Mouse (Mus musculus) spleen, adult 12 weeks (tissue): ENCODE measurements around the gene Zfp36.

ENCODE experiments used
- DNase-seq: peaks from one replicate; pipeline ENCODE4 v3.0.0; 2022; ENCODE audit warnings: low spot score

The Zfp36 gene

DNA sequence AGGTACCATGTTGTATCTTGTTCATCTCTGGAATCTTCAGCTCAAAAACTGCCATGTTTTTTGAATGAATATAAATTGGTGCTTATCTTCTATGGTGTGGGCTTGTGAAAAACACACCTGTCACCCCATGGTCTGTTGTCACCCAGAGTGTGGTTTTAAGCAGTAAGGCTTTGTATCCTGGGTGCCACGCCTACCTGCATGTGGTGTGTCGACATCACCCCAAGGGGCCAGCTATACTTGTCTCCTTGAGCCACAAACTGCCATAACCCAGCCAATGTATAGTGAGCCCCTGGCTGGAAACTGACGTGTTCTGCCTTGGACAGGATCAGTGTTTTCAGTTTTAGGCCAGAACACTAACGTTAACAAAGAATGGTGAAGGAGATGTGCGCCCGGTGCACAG is 4.1 kb upstream of the Zfp36 start:
- no peak for DNase-seq

DNA sequence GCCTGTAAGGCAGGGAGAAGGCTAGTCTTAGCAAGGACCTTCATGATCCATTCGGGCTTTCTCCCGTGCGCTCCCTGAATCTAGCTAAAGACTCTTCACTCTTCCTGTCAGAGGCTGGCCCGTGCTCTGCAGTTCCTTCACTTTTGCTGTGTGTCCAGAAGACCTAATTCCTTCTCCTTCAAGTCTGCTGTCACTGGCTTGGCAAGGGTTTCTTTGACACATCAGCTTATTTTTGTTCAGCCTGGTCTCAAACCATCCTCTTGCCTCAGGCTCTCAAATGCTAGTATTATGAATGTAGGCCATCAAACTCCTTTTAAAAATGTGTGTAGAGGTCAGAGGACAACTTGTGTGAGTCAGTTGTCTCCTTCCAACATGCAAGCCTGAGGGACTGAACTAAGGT is 3.6 kb upstream of the Zfp36 start:
- no peak for DNase-seq

DNA sequence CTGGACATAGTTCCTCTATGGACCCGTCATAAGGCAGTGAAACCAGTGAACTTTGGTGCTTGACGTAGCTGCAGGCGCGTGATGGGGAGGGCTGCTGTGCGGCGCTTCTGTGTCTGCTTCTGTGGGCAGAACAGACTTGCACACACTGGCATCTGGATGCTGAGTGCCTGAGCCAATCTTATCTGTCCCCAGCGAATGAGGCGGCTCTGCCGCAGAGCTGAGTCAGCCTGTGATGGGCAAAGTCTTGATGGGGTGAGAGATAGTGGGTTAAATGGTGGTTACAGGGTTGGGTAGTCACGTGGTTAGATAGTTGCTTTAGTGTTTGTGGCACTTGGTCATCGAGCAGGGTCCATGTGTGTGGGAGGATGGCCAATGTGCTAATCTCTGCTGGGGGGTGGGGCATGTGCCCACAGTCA is 2.9 kb upstream of the Zfp36 start:
- peak; percentile 69 for DNase-seq

DNA sequence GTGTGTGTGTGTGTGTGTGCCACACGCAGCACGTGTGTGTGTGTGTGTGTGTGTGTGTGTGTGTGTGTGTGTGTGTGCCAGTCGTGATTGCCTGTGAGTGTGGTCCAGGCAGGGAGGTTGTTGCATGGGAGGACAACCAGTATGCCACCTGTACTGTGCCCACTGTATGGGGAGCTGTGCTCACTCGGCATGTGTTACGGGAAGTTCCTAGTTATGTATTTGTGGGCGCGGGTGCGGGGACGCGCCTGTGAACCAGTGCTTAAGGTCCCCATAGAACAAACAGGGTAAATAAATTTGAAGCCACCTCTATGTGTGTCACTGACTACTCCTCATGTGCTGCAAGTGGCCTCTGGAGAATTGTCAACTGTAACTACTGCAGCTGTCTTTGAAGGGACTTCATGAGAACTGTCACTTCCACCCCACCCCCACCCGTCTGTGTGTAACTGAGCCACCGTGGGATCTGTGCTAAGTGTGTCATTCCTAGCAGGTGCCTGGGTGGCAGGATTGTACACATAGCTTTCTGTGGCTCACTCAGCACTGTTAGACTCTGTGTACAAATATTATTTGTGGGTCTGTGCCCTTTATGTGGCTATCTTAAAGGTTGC is 2.4 kb upstream of the Zfp36 start:
- DNase-seq: peak; percentile 50

DNA sequence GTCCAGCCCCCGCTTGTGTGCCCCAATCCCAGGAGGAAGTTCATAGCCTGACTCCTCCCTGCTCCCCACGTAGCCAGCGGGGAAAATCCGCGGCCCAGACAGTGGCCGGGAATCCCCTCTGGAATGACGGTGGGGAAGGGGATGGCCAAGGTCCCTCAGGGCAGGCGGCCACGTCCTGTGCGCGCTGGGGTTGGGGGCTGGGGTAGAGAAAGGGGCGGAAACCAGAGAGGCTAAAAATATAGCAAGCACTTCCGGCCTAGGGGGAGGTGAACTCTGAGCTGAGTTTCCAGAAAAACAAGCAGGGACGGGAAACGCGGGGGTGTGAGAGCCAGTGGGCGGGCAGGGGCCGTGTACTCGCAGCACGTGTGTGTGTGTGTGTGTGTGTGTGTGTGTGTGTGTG is 1.9 kb upstream of the Zfp36 start:
- DNase-seq: peak; percentile 71

DNA sequence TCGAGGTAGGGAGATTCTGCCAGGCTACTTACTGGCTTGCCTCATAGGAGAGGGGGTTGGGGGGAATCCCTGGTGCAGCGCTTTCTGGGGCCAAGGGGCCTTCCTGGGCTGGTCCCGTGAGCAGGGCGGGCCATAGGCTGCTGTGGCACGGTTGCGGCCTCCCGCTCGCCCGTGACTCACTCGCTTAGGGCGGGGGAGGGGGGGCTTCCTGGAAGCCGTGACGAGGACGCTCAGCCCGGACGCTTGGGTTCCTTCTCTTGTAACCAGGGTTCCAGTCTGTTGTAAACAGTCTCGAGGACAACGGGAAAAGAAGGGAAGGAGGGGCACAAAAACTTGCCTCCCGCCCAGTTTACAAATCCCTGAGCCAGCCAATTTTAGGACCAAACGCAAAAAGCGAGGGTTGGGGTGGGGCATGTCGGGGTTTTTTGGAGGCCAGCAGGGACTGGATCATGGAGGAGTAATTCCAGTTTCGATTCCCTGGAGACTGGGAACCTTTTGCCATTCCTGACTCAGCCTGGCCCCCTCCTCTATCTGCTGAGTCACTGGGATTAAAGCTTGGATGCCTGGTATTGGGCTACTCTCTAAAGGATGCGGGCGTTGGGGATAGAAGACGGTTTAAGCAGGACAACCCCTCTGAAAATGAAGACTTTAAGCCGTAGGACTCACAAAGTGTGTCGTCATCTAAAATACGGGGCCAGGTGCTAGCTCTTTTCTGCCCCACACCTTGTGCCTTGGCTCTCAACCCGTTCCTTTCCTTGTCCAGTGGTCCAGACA is 1.2 kb upstream of the Zfp36 start:
- DNase-seq: peak; percentile 77

DNA sequence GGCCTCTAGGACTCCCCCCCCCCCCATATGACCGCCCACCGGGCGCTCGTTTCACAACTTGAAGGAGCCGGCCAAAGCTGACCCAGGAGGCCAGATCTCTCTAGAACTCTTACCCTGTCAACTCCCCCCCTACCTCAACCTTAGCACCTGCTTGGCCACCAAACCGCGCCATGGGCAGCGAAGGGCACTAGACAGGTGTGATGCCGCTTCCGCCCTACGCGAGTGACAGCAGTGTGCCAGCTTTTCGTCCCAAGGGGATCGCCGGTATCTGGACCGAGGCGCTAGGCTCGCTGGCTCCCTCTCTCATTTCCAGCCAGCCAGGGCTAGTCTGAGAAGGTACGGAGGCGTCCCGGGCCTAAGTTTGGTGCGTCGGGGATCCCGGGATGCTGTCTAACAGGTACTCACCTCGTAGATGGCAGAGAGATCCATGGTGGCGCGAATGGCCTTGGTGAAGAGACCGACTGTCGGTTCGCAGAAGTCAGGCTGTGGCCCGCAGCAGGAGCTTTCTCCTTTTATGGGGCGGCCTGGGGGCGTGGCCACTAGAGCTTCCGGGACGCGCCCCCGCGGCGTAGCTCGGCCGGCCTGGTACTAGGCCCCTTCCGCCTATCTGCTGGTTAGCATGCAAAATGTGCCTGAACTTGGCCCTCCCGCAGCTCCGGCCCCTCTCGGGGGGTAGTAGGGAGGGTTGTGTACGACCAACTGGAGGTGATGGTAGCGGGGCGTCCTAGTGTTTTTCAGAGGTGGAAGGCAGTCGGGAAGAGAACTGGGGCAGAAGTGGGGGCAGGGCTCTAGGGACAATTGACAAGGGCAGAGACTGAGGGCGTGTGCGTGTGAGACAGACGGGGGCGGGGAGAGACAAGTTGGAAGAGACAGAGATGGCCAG is 1.0 kb downstream of the Zfp36 start:
- DNase-seq: peak; percentile 87

DNA sequence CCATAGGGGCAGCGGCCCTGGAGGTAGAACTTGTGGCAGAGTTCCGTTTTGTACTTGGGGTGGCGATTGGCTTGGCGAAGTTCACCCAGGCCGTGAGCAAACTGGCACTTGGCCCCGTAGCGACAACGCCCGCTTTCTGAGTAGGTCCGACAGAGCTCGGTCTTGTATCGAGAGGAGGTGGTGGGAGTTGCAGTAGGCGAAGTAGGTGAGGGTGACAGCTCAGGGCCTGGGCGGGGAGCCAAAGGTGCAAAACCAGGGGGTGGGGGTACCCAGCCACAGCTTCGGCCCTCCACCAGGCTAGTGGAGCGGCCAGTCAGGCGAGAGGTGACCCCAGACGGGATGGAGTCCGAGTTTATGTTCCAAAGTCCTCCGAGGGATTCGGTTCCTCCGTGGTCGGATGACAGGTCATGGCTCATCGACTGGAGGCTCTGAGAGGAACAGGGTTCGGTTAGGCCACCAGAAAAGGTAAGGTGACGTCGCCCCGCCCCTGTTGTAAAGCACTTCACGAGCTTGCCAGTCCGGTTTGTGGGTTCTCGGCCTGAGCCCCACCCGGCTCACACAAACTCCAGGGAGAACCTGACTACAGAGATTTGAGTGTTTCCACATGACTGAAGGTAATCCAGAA is 1.9 kb downstream of the Zfp36 start:
- peak; percentile 40 for DNase-seq

DNA sequence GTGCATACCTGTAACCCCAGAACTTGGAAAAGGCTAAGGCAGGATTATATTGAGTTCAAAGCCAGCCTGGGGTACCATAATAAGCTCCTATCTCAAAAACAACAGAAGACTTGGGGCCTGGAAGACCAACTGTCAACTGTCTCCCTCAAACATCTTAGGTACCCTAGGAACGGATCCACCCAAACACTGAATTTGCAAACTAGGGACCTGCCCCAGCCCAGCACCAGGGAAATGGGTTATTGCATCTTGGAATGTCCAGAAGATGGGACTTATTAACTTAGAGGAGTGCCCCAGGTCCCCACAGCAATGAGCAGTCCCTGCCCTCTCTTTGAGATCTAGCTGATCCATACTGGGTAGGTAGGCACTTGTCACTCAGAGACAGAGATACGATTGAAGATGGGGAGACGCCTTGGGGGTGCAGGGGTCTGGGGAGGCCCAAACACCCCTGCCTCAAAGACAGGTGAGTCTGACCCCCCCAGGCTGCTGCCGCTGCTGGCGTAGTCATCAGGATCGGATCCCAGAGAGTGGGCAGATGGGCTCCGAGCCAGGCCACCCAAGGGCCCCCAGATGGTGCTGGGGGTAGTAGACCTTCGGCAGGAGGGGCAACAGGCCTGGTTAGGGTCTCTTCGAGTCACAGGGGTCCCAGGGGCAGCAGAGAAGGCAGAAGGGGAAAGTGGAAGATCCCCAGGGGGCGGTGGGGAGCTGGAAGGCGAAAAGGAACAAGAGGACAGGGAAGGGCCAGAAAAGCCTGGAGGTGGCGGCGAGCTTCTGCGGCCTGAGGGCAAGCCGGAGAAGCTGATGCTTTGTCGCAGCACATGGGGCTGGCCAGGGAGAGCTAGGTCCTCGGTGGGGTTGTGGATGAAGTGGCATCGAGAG is 2.6 kb downstream of the Zfp36 start:
- no peak for DNase-seq

DNA sequence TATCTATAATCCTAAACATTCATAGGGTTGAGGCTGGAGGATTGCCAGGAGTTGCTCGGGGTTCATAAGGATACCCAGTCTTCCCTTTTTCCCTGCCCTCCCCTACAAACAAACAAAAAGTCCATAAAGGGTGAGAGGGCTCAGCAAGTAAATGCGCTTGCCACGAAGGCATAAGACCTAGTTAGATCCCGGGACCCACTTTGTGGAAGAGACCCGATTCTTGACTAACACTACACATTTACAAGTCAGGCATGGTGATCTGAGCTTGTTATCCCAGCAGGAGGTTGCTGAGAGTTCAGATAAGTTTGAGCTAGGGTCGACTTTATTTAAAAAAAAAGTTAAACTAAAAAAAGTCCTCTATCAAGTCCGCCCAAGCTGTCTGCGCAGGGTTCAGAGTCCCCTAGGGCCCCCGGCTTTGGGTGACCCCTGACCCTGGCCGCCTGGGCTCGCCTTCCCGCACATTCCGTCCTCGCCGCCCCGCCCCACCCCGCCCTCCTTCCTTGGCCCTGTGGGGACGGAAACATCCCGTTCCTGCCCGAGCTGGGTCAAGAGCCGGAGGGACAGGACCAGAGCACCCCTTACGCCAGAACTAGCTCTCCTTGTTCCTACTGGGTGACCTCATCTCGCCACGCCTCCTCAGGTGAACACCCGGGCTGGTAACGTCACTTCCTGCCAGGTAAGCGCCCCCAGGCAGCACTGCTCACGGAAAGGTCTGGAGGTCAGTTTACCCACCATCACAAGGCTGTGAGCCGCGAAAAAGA is 3.9 kb downstream of the Zfp36 start:
- DNase-seq: peak; percentile 47

DNA sequence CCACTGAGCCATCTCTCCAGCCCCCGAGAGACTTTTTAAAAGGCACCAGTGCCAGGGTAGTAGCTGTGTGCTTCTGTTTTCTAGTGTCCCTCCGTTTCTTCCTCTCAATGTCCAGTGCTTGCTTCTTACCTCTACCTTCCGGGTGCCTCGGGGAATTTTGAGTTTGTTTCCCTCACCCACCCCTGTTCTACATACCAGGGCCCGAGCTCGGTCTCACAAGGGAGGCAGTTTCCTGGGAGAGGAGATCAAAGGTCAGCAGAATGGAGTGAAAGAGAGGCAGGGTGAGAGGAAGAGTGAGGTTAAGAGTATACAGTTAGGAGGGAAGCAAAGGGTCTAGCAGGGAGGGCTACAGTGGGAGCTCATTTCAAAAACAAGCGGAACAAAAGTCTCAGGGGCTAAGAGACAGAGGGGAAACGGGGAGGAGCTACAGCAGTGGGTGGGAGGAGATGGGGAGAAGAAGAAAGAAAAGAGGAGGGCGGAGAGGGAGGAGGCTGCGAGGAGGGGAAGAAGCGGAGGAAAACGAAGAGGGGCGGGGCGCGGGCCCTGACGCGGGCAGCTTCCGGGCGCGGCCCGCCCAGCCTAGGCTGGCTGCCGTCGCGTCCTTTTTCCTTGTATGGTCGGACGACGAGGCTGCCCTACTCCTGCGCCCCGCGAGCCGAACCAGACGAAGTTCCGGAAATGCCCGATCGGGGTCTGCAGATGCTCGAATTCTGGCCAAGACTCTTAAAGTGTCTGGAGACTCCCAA is 4.7 kb downstream of the Zfp36 start:
- DNase-seq: peak; percentile 76

DNA sequence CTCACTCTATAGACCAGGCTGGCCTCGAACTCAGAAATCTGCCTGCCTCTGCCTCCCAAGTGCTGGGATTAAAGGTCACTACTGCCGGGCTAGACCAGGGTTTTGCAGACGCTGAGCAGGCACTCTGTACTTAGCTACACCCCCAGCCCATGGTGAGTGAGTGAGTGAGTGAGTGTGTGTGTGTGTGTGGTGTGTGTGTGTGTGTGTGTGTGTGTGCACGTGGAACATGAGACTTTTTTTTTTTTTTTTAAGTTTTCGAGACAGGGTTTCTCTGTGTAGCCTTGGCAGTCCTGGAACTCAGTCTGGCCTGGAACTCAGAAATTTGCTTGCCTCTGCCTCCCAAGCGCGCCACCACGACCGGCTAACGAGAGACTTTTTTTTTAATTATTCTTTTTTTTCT is 5.4 kb downstream of the Zfp36 start:
- no peak for DNase-seq

DNA sequence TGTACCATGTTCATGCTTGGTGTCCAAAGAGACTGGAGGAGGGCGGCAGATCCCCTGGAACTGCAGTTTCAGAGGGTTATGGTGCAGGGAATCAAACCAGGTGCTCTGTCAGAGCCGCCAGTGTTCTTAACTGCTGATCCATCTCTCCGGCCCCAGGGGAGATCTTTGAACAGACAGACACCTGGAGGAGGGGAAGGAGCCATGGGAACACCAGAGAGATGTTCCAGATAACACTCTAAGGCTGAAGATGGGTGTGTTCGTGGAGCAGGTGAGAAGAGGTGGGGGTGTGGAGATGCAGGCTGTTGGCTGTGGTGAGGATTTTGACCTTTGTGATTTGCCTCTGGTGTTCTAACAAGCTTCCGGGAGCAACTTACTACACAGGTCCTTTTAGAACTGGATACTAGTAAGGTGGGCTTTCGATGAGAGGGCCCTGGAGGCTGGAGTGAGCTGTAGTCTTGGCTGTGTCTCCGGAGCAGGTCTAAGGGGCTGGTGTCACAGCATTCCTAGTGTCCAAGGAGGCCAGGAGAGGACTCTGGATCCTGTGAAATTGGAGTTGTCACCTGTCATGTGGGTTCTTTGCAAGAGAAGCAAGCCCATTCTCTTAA is 6.1 kb downstream of the Zfp36 start:
- DNase-seq: no peak

DNA sequence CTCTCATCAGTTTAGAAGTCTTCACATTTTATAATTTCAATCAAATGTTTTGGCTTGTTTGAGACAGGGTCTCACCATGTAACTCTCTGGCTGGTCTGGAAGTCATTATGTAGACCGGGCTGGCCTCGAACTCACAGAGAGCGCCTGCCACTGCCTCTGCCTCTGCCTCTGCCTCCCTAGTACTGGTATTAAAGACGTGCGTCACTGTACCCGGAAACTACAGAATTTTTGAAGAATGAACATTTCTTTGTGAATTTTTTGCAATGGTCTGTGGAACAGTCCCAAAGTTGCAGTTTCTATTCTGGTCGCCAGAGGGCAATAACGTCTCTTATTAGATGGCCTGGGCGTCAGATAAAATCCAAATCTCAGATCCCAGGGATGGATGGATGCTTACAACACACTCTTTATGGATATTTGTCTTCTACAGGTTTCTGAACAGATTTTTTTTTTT is 6.9 kb downstream of the Zfp36 start:
- peak; percentile 69 for DNase-seq

DNA sequence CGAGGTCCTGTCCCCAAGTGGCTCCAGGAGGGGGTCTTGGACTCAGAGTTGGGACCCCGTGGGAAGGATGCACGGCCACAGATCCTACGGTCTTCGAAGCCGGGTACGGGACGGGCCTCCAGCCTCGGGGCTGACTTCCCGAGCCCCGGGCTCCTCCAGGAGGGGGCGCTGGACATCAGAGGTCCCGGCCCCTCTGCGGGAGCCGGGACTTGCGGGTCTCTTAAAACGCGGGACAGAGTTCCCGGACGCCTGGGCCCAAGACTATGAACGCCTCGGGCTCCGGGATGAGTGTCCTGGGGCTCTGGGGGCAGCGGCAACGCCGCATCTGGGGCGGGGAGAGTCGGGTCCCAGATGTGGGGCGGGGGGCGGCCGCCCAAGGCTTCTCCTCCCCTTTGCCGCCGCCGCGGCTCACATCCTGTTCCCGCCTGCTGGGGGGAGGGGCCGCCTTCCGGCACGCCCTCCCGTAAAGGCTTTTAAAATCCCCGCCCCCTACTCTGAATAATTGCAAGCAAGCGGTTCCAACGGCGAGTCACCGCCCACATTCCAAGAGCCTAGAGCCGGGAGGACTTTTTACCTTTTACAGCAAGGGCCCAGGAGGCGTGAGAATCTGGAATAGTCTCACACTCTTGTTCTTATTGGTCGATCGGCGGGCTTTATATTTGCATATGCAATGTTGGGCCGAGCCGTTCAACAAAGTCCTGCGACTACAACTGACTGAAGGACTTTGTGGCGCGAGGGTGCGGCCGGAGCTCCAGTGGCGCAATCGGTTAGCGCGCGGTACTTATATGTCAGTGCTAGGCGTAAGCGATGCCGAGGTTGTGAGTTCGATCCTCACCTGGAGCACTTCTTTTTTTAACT is 7.6 kb downstream of the Zfp36 start, which contains the start of gene Plekhg2:
Gene Plekhg2 (minus strand): TSS at position 349 of the 858 bp plus-strand sequence.
- peak; percentile 94 for DNase-seq

DNA sequence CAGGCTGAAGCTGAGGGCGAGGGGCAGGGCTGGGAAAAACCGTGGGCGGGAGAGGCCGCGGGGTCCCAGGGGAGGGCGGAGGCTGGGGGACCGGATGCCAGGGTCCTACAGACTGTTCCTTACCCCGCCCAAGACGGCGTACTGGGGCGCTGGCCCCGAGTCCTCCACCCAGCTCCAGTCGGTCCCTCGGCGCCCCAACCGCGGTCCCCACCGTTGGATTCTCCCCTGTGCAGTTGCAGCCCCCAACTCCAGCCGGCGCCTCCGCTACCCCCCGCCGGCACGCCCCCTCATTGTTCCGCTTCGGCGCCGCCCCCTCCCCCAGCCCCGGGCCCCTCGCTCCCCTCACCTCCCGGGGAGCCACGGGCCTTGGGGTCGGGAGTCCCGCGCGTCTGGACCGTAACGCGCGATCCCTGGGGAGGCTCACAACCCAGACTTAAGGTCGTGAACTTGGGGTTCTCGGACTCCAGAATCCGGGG is 8.5 kb downstream of the Zfp36 start:
- no peak for DNase-seq

DNA sequence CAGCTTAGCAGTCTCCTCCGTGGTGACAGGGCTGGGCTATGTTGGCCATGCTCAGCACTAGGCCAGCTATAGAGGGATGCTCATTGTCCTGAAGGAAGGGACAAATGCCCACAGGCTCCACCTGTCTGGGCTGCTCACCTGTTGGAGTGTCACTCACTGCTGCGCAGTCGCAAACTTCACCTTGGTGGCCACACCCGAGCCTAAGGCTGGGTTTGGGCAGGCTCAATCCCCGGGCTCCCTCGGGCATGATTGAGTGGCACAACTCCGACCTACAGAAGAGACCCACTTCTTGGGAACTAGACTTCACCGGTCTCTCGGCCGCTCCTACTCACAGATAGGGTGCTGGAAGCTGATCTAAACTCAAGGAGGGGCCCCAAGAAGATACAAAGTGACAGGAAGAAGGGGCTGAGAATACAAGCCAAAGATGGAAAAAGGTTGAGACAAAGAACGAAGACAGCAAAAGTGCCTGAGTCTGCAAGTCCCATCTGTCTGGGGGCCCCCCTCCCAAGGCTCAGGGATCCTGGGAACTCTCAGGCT is 9.0 kb downstream of the Zfp36 start:
- DNase-seq: no peak

DNA sequence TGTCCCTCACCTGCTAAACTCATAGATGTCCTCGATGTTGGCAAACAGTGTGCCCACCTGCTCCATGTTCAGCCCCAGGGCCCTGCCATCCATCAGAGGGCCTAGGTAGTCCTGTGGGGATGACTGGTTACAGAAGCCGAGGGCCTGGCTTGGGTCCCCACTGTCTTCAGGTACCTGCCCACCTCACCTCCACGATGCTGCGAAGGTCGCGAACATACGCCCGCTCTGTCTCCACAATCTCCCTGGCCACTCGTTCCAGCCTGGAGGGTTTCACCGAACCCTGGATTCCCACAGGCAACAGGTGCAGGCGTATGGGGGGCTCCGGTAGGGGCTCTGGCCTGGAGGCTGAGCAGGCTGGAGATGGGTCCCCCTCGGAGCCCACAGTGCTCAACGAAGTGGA is 10.0 kb downstream of the Zfp36 start:
- DNase-seq: no peak
